Mouse (Mus musculus): Measurements from ENCODE around the gene Asb4.

DNA sequence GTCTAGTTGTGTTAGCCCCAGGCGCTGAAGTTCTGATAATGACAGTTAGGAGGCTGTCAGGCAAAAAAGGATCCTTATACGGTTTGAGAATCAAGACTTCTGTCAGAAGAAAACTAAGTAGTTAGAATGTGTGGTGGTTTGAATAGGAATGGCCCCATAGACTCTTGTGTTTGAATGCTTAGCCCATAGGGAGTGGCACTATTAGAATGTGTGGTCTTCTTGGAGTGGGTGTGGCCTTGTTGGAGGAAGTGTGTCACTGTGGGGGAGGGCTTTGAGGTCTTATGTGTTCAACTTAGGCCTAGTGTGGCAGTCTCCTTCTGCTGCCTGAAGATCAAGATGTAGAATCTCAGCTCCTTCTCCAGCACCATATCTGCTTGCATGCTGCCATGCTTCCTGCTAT, 43.8 kb downstream of the Asb4 start:
- TF ChIP-seq CTCF (IDR thresholded peaks at IDR 0.05; ENCODE audit: low read depth, low read length) (no peak), POLR2A (IDR thresholded peaks at IDR 0.05; ENCODE audit: borderline replicate concordance, low read depth, low read length) (no peak)
